Mouse (Mus musculus) skeletal muscle tissue, adult 2 months (tissue): ENCODE data around the gene Wdr81.

Experiments used
- DNase-seq: peaks from one replicate; pipeline ENCODE4 v3.0.0-alpha.2; 2012; ENCODE audit warnings: low read depth, low spot score

The Wdr81 gene

DNA sequence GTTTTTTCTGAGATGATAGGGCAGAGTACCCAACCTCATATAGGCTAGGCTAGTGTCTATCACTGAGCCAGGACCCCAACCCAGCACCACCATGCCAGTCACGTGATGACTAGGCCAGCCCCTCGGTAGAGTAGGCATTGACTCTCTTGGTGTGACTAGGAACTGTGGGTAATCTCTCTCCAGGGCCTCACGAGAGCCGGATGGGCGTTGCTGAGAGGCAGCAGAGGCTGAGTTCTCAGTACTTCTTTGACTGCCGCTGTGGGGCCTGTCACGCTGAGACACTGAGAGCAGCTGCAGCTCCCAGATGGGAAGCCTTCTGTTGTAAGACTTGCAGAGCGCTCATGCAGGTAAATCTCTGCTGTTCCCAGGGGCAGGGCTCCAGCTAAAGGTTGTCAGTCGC lies 54.4 kb downstream of the Wdr81 start:
- no peak for DNase-seq

DNA sequence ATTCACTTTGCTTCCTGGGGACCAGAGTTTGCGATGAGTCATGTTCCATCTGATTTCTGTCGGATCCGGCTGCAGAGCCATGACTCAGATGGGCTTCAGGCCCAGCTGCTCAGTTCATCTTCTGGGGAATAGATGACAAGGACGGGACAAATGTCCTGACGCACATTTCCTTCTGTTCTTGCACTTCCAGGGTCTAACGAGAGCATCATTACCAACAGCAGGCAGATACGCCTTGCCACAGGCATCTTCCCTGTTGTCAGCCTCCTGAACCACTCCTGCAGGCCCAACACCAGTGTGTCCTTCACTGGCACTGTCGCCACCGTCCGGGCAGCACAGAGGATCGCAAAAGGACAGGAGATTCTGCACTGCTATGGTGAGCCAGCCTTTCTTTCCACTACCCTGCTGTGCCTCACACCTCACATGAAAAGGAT lies 55.1 kb downstream of the Wdr81 start:
- DNase-seq = no peak

DNA sequence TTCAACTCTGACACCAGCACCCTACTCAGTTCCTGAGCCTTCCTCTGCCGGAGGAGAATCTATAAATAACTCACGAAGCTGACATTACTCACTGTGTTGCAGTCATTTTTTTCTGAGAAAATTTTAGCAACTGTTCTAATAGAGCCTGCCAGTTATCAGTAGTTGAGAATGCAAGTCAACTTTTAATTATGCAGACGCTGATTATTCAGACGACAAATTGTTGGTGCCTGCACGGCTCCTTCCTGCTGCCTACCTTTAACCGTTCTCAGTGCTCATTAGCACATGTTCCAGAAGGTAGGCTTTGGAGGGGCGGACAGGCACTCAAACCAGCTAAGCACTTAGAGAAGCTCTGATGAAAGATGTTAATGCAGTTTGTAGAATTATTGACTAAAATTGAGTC lies 57.1 kb downstream of the Wdr81 start:
- DNase-seq = no peak

DNA sequence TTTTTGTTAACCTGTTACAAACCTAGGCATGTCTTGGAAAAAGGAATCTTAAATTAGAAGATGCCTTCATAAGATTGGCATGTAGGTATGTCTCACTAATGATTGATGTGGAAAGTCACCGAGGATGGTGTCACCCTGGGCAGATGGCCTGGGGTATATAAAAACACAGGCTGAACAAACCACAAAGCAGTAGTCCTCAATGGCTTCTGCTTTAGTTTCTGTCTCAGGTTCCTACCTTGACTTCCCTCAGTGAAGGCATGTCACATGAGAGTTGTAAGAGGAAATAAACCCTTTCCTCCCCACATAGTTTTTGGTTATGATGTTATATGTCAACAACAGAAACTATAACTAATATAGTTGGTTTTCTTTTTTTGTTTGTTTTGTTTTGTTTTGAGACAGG lies 58.9 kb downstream of the Wdr81 start:
- DNase-seq = no peak
